Mouse (Mus musculus) embryo, embryonic 11 days (tissue): Measurements from ENCODE around the gene Trhde.

Experiments used
- DNase-seq: peaks from one replicate; pipeline ENCODE4 v3.0.0-alpha.2; 2015

Gene Trhde

DNA sequence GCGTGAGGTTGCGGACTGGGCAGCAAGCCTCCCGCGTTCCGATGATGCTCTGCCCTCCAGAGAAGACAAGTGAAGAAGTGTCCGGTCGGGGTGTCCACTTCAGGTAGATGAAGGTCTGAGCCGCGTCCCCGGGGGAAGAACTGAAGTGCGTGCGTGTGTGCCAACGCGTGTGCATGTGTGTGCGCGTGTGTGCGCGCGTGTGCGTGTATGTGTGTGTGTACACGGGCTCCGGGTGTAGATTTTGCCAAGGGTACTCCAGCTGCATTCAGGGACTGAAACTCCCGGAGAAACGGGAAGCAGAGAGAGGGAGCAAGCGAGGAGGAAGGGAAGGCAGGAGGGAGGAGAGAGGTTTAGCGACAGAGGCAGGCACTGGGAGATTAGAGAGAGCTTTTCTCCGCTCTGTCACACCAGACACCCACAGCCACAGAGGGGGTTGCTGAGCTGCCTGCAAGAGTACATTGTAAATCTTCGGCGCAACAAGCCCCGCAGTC, at the start of gene Trhde:
Gene Trhde (minus strand): TSS at position 147 of the 491 bp plus-strand sequence.
- peak; percentile 45 for DNase-seq

DNA sequence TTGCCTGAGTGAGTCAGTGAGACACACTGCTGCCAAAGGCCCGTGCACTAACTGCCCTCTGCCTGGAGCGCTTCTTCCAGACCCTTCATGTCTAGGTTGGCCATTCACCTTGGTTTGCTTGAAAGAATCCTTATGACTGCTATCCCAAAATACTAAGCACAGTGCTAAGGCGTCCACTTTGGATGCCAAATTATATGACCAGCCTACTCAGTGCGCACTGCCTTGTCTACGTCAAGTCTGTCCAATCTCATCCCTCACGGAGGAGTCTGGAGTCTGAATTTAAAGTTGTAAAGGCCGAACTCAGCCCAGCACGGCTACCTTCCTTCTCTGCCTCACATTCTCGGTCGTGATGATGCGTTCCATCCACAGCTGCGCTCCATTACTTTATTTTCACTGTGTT, 39.9 kb upstream of the Trhde start:
- no peak for DNase-seq

DNA sequence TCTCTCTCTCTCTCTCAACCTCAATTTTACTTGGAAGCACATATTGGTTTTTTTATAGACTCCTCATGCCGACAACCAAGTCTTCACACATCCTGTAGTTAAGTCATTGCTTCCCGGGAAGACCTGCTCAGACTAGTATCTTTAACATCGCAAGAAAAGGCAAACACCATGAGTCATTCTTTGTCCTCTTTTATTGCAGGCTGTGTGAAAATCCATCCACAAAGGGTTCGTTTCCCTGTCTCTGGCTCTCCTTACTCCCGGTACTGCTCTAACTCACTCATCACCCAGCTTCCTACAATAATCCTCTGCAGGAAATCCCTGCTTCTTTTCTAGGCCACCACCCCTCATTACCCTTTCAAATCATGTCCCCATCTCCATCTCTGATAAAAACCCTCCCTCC, 39.3 kb upstream of the Trhde start:
- no peak for DNase-seq

DNA sequence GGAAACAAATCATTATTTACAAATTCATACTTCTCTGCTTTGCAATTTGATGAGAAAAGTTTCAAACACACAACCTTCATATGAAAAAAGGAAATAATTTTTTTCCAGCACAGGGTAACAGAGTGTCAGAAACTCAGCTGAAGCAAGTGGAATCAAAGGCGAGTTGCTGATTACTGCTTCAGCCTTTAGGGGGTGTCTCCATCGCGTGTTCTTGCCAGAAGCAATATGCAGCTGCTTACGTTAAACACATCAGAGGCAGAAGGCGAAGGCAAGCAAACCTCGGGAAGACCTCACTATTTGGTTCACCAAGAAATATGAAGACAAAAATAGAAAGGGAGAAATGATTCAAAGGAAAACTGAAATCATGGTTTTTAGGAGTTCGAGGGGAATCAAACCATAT, 29.2 kb upstream of the Trhde start:
- peak; percentile 7 for DNase-seq

DNA sequence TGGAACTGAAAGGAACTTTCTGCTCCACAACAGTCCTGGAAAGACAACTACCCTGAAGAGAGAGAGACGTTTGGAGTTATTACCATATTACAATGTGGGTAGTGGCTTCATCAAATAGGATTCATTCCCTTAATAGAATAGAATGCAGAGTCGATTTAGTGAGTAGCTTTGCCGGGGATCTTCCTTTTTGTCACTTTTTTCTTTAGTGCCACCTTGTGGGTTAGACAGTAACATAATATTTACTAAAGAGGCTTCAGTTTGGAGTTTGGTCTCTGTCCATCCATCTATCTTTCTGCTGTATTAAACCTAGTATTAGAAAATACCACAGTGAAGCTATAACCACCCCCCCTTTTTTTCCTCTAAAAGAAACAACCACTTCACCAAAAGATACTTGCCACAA, 6.7 kb upstream of the Trhde start:
- no peak for DNase-seq

DNA sequence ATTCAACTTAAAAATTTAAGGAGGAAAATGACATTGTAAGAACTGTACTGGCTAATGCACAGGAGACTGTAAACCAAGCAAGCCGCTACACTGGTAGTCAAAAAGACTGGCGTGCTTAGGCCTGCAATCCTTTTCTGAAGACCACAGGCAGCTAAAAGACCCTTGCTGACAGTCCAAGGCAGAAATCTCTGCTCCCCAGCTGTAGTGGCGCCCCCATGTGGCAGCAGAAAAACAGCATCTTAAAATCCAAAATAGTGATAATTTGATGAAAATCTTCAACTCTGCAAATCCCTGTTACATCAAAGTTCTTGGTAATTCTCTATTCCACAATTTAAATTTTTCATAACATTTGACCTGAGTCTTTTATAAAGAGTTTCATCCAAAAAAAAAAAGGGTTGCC, 3.8 kb upstream of the Trhde start:
- DNase-seq = peak; percentile 50

DNA sequence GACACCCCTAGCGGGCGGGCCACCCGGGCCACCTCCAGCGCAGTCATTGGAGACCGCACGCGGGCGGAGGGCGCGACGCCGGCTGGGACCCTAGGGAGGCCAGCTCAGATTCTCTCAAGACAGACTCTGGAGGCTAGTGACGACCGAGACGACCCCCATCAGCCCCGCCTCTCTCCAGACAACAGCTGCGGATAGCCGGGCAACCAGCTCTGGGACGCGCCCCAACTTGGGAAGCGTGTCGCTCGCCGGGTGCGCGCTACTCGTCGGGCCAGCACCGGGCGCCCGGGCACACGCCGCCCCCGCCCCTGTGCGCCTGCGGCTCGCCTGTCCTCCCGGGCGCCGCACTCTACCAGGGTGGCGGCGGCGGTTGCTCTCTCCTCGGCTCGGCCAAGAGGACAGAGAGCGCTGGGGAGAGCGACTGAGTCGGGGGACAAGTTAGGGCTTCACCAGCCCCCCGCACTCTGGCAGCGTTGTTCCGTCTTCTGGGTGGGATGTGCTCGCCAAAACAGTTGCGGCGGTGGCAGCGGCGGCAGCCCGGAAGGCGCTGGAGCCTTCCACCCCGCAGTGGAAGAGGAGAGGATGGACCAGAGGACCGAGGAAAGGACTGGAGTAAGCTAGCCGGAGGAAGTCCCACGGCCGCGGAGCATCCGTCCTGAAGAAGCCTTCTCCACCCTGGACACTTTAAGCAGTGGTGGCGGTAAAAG, 498 bp downstream of the Trhde start:
- peak; percentile 71 for DNase-seq

DNA sequence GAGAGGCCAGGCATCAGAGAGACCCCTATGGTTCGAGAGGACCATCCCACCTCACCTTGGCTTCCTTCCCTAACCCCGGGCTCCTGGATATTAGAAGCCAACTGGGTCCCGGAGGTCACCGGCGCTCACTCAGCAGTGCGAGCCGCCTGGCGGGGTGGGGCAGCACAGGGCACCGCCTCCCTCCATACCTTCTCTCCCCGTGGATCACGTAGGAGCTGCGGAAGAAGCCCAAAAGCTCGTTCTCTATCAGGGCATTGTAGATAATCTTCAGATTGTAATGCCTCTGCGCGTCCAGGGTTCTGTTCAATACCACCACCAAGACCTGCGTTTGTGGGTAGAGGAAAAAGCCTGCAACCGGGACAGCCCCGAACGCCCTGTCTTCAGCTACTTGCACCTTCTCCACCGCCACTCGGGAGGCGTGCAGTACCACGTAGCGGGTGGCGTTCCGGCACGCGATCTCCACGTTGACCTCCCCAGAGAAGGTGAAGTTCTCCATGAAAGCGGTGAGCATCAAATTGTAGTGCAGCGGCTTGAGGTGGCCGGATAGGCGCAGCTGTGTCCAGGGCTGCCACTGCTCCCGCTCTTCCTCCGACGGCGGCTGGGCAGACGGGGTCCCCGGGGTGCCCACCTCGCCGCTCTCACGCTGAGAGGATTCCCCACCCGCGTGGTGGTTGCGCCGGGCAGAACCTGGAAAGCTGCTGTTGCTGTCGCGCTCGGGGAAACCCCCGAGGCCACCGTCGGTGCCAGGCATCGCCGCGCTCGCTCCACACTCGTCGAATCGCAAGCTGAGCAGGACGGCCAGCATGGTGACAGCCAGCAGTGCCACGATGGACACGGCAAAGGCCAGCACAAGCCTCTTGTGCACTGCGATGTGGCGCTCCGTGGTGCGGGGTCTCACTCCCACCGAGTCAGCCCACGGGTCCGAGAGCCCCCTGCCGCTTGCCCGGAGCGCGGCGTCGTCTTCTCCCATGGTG, 1.5 kb downstream of the Trhde start:
- peak; percentile 25 for DNase-seq

DNA sequence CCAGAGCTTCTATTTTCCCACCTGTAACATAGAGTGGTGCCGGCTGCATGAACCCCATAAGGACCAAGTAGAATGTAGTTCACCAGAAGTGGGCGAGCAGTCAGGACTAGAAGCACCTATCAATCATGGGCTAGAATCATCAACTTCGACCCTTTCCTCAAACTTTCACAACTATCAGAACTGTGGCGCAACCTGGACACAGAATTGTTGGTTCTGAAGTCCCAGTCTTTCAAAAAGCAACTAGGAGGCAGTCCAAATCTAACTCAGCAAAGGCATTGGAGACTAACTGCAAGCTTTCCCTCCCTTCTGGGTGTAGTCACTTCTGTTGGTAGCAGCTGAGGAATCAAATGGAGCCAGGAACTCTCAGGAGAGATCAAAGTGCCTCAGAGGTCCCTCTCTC, 2.6 kb downstream of the Trhde start:
- DNase-seq = no peak

DNA sequence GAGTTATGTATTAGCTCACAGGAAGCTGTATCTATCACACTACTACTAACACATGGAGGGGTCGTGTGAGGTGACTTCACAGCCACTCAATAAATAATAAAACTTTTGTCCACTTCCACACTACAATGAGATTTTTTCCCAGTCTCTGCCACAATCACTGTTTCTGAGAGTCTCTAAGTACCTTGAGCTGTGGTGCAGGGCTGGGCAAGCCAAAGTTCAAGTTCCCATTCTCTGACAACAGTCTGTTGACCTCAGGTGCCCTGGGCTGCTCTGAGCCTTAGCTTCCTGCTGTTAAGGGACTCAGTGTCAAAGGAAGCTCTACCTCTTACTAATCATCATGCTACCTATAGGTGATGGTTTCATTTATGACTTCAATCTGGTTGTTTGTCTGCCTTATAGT, 3.3 kb downstream of the Trhde start:
- DNase-seq = no peak

DNA sequence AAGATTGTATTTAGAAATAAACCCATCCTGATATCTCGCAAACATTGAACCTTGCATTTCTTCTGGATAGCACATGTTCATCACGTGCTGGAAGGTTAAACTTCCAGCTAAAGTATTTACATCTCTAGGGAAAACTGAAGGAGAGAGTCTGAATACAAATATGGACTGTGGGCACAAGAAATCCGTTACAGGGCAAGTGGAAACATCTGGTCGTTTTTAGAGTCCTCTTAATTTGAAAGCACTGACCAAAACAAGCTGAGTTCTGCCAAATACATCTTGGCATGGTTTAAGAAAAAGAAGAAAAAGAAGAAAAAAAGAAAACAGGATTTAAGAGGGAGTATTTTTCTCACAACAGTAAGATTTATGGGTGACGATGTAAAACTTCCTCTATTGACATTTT, 3.9 kb downstream of the Trhde start:
- DNase-seq = no peak

DNA sequence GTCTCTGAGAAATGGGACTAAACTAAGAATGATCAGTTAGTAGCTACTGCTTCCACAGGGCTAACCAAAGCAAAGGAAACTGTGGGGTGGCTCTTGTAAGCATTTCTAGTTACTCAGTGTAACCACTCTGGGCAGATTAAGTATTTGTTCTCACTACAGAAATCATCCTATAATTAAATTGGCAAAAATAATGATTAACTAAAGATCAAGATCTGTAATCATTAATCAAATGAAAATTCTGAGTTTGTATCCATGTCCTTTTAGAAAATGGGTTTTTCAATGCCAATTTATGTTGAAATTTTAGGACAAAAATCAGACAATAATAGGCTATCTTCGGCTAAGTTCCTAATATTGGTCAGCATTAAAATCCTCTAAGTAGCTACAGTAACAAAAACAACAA, 4.4 kb downstream of the Trhde start:
- no peak for DNase-seq

DNA sequence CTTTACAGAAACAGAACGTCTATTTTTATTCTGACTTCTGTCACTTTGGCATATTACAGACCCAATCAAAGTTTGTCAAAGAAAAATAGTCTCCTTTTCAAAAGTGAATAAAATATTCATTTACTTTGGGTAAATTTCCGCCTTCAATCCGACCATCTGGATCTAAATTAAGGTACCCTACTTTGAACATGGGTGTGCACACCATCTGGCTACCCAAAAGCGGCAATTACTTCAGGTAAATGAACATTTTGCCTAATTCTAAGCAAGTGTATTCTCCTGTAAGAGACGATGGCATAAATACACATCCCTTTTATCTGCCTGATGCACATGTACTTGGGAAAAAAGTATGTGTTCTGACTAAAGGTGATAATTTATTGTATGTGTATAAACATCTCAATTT, 5.2 kb downstream of the Trhde start:
- no peak for DNase-seq

DNA sequence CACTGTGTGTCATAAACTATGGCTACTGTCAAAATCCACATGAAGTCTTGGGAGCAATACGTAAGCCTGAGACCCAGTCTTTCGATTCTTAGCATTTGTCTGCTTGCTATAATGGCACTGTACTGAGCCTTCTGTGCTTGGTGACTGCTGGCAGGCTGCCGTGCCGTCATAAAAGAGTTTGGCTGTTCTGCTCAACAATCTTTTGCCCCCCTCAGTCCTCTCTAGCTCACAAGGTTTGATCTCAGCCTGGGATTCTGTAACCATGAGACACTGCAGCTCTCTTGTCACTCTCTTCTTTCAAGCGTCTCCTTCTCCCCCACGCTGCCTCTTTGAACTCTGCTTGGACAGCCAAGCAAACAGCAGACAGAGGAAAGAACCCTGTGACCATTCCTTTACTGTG, 7.9 kb downstream of the Trhde start:
- DNase-seq = no peak

DNA sequence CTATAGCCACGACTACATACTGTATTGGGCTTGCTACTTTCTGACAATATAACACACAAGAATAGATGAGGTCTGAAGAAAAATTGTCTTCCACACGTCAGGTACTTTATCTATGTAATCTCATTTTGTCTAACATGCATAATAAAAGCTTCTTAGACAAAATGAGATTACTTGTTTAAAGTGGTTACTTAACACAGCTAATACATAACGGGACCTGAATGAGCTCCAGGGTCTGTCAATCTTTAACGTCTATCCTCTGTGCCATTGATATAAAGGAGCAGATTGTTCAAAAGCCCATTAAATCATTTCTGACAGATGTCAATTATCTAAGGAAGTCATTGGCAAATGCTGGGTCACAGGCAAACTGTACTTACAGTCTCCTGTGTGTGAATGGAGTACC, 36.2 kb downstream of the Trhde start:
- no peak for DNase-seq

DNA sequence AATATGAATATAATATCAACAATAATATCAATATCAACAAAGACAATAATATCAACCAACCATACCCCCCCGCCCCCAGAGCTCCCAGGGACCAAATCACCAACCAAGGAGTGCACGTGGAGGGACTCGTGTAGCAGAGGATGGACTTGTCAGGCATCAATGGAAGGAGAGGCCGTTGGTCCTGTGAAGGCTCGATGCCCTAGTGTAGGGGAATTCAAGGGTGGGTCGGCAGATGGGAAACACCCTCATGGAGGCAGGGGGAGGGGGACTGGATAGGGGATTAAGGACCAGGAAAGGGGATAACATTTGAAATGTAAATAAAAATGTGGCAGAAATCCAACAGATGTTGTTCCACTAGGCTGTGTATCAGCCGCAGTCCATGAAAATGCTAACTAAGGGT, 40.0 kb downstream of the Trhde start:
- no peak for DNase-seq

DNA sequence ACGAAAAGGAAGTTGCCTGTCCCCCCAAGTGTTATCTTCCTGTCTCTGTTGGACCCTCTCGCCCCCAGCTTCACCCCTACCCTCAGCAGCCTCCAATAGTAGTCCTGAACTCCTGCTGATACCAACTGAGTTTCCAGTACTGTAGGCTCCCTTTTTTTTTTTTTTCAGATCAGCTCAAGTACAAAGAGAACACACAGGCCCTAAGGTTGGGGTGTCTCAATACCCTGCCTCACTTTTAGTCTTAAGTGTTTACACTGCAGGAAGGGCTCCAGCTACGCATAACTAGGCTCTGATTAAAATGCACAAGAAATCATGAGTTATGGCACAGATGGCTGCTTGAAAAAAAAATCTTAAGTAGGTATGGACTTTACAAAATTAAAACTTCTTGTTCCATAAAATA, 42.9 kb downstream of the Trhde start:
- no peak for DNase-seq

DNA sequence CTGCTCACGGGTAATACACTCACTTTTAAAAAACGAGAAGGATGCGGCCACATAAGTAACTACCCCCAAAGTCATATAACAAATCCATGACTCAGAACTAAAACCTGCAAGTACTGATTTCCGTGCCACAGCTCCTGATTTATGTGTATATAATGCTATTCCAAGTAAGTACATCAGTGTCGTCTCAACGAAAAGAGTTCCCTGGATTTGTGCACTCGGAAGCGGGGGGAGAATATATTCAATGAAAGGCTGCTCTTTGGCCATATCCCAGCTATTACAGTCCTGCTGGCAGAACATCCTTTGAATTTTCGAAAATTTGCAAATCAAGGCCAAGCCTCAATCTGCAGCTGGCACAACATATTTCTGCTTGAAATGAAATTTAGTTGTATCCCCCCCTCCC, 43.5 kb downstream of the Trhde start:
- DNase-seq = no peak

DNA sequence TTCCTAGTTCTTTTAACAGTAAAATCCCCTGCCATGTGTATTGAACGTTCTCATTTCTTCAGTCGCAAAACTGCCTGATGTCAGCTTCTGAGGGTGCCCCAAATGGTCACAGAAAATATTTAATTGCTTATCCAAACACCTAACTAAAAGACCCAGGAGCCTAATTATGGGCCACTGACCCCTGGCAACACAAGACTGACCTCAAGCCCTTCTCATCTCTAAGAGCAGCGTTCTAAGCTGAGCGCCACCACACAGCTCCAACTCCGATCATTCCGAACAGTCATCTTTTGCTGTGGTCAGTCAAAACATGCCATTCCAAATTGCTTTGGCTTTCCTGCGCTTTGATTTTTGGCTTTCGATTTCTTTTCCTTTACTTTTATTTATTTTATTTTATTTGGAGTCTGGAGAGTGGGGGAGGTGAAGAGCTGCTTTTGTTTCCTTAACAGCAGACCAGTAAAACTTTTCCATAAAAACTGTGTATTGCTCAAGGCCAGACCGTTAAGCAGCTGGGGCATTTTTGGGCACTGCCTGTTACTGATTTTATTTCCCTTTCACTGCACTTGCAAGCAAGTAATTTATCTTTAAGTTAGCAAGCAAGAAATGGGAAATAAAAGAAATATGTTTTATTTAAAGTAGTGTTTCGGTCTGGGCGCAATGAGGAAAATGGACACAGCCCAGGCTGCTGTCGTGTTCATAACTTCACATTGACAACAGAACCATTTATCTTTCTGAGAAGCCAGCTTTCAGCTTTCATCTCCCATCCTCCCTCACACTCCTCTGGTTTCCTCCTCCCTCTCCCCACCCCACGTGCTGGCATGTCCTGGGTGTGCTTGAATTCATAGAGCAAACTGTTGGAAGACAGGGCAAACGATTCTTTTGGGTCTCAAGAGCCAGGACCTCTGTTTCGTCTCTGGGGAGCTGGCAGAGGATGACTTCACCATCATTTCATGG, 59.1 kb downstream of the Trhde start:
- DNase-seq = peak; percentile 6

DNA sequence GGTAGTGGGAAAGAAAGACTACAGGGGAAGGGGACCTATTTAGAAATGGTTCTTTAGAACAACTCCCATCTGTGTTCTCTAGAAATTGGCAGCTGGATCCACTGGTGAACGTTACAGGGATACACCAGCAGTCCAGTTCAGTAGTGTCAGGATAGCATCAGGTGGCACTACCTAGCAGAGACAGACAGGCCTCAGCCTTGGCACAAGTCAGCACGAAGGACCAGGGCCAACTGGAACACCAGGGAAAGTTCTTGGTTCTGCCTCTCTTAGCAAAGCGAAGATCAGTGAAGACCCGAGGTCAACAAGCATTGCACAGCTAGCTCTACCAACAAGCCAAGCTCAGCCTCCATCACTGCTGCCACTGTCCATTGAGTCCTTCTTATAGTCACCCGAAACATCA, 62.2 kb downstream of the Trhde start:
- DNase-seq = no peak

DNA sequence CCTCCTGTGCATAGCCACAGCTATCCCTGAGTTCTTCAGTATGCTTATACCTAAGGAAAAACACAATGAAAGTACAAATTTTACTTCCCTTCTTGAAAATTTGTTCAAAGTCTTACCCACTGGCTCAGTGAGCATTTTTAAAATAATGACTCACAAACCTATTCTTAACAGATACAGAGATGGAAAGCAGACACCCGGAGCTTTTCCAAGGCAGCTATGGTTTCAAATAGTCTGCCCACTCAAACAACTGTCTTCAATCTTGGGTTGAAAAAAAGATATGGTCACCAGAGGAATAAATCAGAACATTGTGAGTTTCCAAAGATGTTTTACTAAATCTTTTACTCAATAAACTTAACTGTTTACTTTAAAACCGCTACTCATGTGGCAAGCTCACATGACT, 64.5 kb downstream of the Trhde start:
- DNase-seq = no peak

DNA sequence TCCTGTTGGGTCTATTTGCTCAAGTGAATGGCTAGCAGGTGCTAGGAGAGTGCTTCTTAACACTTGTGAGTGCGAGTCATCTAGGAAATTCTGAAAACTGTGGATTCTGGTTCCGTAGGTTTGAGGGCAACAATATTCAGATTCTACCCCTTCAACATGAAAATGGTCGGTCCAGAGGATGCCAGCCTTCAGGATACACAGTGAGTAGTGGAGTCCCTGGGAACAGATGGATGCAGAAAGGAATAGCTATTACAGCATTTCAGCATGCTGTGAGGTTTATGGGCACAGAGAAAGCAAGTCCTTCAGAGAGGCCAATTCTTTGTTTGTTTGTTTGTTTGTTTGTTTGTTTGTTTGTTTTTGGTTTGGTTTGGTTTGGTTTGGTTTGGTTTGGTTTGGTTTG, 65.7 kb downstream of the Trhde start:
- no peak for DNase-seq

DNA sequence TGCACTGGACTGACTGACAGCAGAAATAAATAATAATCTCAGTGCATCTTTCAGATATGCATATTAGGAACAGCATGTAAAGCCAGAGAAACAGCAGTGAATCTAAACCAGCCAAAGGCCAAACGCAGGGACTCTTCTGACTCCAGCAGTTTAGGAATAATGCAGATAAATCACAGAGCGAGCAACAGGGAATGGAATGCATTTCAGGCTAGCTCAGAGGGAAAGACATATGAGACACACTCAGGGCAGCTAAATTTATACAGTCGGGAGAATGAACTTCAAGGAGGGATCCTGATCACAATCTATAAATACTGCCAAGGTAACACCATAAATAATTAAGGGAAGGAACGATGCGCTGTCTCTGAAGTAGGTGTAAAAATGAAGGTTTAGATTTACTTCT, 66.4 kb downstream of the Trhde start:
- DNase-seq = no peak
